Mouse (Mus musculus) lung, embryonic 15.5 days (tissue): ENCODE data around the gene Slamf9. TPM values are rescaled to one million over a fixed set of nuclear protein-coding genes. Genes with fewer than 3 reads are reported as not detected.

ENCODE experiments used
- ATAC-seq: fragments of 200-750 bp; cut with Nextera tagmentation; 2 replicates; pipeline ENCODE4 v1.8.0; 2017; ENCODE audit warnings: moderate number of reproducible peaks, borderline replicate concordance; ENCODE audit not compliant: low FRiP score, low TSS enrichment; ENCODE audit errors: extremely low read depth
- H3K27ac ChIP-seq: fragments of 300-500 bp; sonication (generic); 2 replicates; pipeline ENCODE4 v1.5.1; 2015; ENCODE audit warnings: moderate library complexity, mild to moderate bottlenecking, inconsistent platforms
- H3K27me3 ChIP-seq: fragments of 300-500 bp; sonication (generic); 2 replicates; pipeline ENCODE4 v1.6.1; 2015; ENCODE audit warnings: inconsistent platforms
- H3K36me3 ChIP-seq: fragments of 300-500 bp; sonication (generic); 2 replicates; pipeline ENCODE4 v1.6.1; 2015; ENCODE audit warnings: inconsistent platforms
- H3K4me1 ChIP-seq: fragments of 300-500 bp; sonication (generic); 2 replicates; pipeline ENCODE4 v1.6.1; 2015; ENCODE audit warnings: inconsistent platforms
- H3K4me2 ChIP-seq: fragments of 300-500 bp; sonication (generic); 2 replicates; pipeline ENCODE4 v1.6.1; 2015; ENCODE audit warnings: inconsistent platforms, mild to moderate bottlenecking, moderate library complexity
- H3K4me3 ChIP-seq: fragments of 300-500 bp; sonication (generic); 2 replicates; pipeline ENCODE4 v1.5.1; 2015; ENCODE audit warnings: mild to moderate bottlenecking, inconsistent platforms
- H3K9ac ChIP-seq: fragments of 300-500 bp; sonication (generic); 2 replicates; pipeline ENCODE4 v1.6.1; 2015; ENCODE audit warnings: inconsistent platforms
- H3K9me3 ChIP-seq: fragments of 300-500 bp; sonication (generic); 2 replicates; pipeline ENCODE4 v1.6.1; 2016; ENCODE audit warnings: inconsistent platforms
- WGBS: fragments of 180-500 bp; shearing (Covaris S2); methylation state at CpG from one replicate; pipeline ENCODE4 v1.1.7; 2015; 5-methylcytosine and 5-hydroxymethylcytosine counted together
- polyA plus RNA-seq: library from polyadenylated mRNA; unstranded; fragments of >200 nt; fragmentation: Nextera tagmentation; extraction: Ambion mirVana; gene quantifications from 2 replicates; pipeline ENCODE4 v1.2.1, GENCODE M21; 2015

Gene Slamf9
- polyA plus RNA-seq, 1 experiment from 2014 or later, result 0.51 TPM

DNA sequence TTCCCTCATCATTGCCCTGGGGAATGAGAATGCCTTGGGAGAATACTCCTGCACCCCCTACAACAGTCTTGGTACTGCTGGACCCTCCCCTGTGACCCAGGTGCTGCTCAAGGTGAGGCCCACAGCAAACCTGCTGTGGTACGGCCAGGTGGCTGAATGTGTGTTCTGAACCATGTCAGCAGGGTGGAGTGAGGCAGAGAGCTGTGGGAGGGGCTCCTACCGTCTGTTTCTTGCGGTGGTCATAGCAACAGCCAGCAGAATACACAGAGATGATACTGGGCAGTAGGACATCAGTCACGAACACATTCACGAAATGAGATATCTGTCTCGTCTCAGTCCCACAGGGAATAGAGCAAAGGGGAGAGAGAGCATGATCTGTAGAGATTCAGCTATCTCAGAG is 18.4 kb downstream of the Slamf9 start:
- H3K4me1 ChIP-seq, result 0 out of 2 replicates have a peak, but pooled peaks cover 6% of the 10 kb centered on the region

DNA sequence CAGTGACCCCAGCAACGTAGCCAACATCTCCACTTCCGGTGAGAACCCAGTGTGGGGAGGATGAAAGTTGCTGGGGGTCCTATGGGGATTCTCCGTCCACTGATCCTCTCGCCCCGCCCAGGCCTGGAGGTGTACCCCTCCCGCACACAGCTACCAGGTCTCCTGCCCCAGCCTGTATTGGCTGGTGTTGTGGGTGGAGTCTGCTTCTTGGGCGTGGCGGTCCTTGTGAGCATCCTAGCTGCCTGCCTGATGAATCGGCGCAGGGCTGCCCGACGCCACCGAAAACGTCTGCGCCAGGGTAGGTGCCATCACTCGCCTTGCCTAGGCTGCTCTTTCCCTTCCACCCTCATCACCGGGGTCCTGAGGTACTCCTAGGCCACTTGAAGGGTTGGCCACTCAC is 20.9 kb downstream of the Slamf9 start:
- H3K27me3 ChIP-seq, result no peaks in the 10 kb centered on the region
- peaks cover 3% of the 10 kb centered on the region; the same call in 1 of the 2 replicates for H3K36me3 ChIP-seq
- WGBS, result 86% methylated on average over 17 of the region's 17 CpGs
- H3K4me1 ChIP-seq, result peaks cover 10% of the 10 kb centered on the region
- H3K4me2 ChIP-seq, result no peak overlapping the region
- H3K4me3 ChIP-seq, result no peak overlapping the region
- no peak for ATAC-seq
- H3K9ac ChIP-seq, result no peak overlapping the region
- H3K9me3 ChIP-seq, result no peaks in the 10 kb centered on the region
- H3K27ac ChIP-seq, result no peak overlapping the region

More for the DNA sequence above, 18.4 kb downstream of the Slamf9 start:
- 50% methylated on average over 6 of the region's 6 CpGs for WGBS
- H3K36me3 ChIP-seq, result peaks cover 3% of the 10 kb centered on the region; the same call in 1 of the 2 replicates
- no peak overlapping the region for H3K4me2 ChIP-seq
- no peak overlapping the region for H3K9ac ChIP-seq
- no peak for ATAC-seq
- no peak overlapping the region for H3K4me3 ChIP-seq
- H3K27ac ChIP-seq, result no peak overlapping the region
- no peaks in the 10 kb centered on the region for H3K27me3 ChIP-seq
- no peaks in the 10 kb centered on the region for H3K9me3 ChIP-seq

DNA sequence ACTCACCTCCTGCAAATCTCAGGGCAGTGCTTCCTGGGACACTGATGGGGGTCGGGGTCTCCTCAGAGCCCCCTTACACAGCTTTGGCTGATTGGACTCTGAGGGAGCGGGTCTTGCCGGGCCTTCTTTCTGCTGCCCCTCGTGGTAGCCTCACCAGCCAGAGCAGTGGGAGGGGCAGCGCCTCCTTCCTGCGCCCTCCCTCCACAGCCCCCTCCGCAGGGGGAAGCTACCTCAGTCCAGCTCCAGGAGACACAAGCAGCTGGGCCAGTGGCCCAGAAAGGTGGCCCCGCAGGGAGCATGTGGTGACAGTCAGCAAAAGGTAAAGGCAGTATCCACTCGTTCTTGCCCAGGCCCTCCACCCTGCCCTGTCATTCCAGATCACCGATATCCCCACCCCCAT is 22.3 kb downstream of the Slamf9 start:
- Histone ChIP-seq H3K4me3 (no peak overlapping the region), H3K27me3 (no peaks in the 10 kb centered on the region), H3K4me1 (peaks cover 20% of the 10 kb centered on the region), H3K9ac (no peak overlapping the region), H3K27ac (no peak overlapping the region), H3K9me3 (no peaks in the 10 kb centered on the region), H3K4me2 (no peak overlapping the region), H3K36me3 (peaks cover 3% of the 10 kb centered on the region; the same call in 1 of the 2 replicates)
- no peak for ATAC-seq
- 78% methylated on average over 10 of the region's 10 CpGs for WGBS

DNA sequence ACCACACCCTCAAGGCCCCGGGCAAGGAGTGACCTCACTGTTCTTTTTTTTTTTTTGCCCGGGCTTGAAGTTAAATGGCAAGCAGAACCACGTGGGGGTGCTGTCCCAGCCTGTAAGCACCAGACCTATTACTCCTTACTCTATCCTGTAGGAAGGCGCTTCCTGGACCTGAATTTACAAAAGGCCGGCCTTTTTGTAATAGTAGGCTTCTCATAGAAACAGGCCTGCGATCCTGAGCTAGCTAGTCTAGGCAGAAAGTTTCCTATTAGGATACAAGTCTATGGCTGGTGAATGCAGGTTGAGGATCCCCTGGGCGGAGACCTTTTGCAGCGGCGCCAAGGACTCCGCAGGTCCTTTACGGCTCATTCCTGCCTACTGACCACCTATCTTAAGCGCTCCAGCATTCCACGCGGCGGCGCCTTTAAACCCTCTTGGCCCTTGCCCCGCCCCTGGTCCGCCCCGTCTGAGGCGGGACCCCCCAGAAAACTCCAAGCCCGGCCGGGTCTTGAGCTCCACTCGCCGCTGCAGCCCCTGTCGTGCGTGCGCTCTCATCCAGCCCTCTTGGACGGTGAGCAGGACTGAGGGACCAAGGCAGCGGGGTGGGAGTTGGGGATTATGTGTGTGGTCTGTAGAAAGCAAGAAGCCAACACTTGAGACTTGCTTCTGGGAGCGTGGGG is 24.7 kb downstream of the Slamf9 start, which contains the start of gene Tagln2:
Gene Tagln2 (plus strand): TSS at position 283 of the 677 bp plus-strand sequence.
- WGBS, result 2% methylated on average over 30 of the region's 30 CpGs

DNA sequence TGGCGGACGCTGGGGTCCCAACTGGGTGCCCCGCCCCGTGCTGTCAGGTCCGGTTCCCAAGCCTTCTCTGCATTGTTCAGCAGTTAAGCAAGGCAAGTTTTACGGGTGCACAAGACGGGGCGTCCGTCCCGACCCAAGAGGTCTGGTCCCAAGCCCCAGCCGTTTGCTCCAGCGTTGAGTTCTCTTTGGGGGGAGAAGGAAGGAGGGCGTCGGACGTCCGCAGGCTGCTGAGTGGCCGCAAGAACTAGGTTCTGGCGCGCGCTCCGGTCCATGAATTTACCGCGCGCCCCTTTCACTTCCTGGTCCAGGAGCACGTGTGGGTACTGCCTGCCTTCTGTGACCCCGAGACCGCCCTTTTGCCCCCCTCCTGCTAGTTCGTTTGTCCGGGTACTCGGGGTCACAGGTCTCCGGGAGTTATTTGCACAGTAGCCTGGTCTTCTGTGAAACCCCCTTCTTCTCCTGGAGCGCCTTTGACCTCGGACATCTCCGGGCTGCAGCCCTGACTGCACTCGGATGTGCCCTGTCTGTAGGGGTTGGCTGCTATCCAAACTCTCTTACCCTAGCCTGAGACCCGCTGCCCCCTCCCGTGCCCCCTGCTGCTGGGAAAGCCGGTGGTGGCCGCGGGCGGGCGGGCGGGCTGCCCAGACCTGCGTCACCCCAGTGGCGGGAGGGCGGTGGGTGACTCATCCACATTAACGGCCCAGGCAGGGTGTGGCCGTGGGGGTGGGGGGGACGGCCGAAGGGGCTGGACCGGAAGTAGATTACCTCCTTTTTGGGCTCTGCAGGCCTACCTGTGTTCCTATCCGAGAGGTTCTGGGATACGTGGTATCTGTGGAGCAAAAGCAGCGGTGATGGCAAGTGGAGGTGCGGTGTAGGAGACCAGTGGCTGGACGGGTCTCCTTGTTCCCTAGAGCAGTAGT is 25.6 kb downstream of the Slamf9 start:
- Histone ChIP-seq H3K27me3 (no peaks in the 10 kb centered on the region), H3K4me1 (peaks cover 49% of the 10 kb centered on the region), H3K36me3 (peaks cover 13% of the 10 kb centered on the region), H3K4me2 (peak overlapping the region; percentile 78), H3K27ac (peak overlapping the region; percentile 95), H3K4me3 (peak overlapping the region; percentile 69), H3K9me3 (no peaks in the 10 kb centered on the region), H3K9ac (peak overlapping the region; percentile 88)
- WGBS, result 2% methylated on average over 55 of the region's 56 CpGs
- ATAC-seq, result peak; percentile 13; the same call in 1 of the 2 replicates

More for the DNA sequence above, 24.7 kb downstream of the Slamf9 start, which contains the start of gene Tagln2:
- Histone ChIP-seq H3K9me3 (no peaks in the 10 kb centered on the region), H3K27me3 (no peaks in the 10 kb centered on the region), H3K4me2 (peak within 1 kb of the TSS; percentile 78), H3K4me3 (peak within 1 kb of the TSS; percentile 69), H3K9ac (peak within 1 kb of the TSS; percentile 88), H3K4me1 (peaks cover 43% of the 10 kb centered on the region), H3K36me3 (peaks cover 5% of the 10 kb centered on the region), H3K27ac (peak within 1 kb of the TSS; percentile 95)
- ATAC-seq, result peak; percentile 69

DNA sequence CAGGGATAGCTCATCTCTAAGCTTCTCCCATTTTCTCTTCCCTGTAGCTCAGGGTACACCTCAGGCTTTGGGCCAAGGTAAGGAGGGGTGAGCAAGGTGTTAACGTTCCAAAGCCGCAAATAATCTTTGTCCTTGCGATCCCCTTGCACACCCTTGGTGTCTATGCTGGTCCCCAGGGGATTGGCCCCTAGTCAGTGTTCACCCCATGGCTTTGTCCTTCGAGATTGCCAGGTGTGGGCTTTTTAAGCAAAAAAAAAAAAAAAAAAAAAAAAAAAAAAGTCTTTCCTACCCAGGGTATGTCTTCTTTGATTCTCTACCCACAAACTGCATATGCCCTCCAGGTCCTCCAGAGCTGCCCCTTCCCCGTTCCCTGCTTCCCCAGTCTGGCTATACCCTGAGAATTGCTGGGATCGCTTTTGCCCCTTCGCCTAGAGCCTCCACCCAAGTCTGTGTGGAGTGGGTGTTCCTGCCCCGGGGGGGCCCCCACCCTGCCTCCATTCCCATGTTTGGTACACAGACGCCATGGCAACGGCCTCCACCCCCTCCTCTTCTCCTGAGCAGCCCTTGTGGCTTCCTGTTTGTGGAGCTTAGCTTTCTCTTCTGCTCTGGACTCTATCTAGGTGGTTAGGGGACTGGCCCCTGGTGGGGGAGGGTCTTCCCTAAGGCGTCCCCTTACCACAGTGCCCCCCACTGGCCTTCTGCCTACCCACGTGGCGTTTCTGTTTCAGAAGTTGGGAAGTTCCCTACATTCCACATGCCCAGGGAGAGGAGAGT is 26.4 kb downstream of the Slamf9 start:
- Histone ChIP-seq H3K9ac (peak overlapping the region; percentile 88), H3K27ac (peak overlapping the region; percentile 95), H3K4me3 (peak overlapping the region; percentile 69), H3K27me3 (no peaks in the 10 kb centered on the region), H3K4me1 (peaks cover 51% of the 10 kb centered on the region), H3K9me3 (no peaks in the 10 kb centered on the region), H3K36me3 (peaks cover 22% of the 10 kb centered on the region), H3K4me2 (peak overlapping the region; percentile 78)
- 14% methylated on average over 13 of the region's 13 CpGs for WGBS
- ATAC-seq, result peak; percentile 23; the same call in 1 of the 2 replicates

DNA sequence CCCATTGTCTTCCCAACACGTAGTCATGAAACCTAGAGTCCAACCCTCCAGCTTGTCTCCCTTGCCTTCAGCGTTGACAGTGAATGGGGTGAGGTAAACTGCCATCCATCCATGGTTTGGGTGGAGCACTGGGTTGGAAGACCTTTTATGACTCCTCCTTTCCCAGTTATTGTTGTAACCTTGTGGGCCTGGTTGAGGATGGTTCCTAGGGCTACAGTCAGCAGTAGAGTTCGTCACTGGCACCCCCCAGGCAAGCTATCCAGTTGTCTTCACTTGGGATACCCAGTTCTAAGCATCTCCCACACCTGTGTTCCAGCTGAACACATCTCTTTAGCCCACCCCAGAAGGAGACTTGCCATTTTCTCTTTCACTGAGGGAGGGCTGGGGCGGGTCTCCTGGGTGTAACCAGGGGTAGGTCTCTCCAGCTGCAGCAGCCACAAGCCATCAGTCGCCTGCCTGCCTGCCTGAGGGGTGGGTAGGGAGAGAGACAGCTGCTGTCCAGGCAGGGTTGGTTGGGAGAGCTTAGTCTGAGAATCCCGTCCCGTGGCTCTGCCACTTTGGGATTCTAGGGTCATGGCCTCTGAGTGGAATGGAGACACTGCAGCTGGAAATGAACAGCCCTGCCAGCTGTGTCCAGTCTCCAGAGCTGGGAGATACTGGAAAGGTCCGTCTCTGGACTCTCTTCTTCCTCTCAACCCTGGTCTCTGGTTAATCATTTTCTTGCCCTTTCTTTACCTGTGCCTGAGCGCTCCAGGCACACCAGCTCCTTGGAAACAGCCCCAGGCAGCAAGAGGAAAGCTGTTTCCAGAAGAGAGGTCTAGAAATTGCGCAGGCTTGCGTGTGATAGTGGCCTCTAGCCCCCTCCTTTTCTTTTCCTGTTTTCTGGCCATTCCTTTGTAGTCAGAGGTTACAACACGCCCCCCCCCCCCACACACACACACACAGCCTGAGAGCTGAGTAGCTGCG is 27.3 kb downstream of the Slamf9 start:
- H3K36me3 ChIP-seq, result peaks cover 29% of the 10 kb centered on the region
- H3K27me3 ChIP-seq, result no peaks in the 10 kb centered on the region
- peak overlapping the region; percentile 69 for H3K4me3 ChIP-seq
- ATAC-seq, result peak; percentile 71
- H3K4me2 ChIP-seq, result peak overlapping the region; percentile 78
- WGBS, result 10% methylated on average over 12 of the region's 13 CpGs
- peaks cover 60% of the 10 kb centered on the region for H3K4me1 ChIP-seq
- peak overlapping the region; percentile 88 for H3K9ac ChIP-seq
- H3K9me3 ChIP-seq, result no peaks in the 10 kb centered on the region
- H3K27ac ChIP-seq, result peak overlapping the region; percentile 95

DNA sequence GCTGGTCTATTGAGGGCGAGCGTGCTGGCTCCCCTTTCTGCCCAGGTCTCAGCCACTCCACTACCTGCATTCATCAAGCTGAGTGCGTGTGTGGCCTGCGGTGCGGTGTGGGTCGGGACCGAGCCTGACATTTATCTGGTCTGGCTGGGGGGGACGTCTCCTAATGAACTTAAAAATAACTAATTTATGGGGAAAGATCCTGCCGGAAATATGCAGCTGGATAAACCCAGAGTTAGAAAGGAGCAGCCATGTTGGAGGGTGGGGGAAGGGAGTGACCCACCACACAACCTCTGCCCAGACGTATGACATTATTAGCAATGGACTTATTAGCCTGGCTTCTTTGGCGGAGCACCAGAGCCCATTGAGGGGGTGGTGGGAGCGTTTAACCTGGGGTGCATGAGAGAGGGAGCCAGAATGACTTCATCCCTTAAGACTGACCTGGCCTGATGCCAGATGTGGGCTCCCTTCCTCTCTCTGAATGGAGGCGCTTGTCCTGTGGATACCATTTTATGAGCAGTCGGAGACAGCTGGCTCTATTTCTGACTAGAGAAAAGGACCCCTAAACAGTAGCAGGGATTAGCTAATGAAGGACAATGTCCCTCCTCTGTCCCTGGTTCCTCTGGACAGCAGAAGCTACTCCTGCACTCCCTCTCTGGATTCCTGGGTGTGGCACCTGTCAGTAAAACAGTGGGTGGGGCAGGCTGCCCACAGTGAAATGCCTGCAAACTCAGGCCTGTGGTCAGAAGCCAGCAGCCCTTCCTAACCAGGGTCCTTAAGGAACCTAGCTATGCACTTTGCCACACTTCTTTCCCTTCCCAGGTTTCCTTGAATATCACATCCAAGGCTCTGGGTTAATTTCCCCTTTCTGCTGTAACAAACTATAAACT is 28.2 kb downstream of the Slamf9 start:
- no peaks in the 10 kb centered on the region for H3K9me3 ChIP-seq
- no peaks in the 10 kb centered on the region for H3K27me3 ChIP-seq
- H3K36me3 ChIP-seq, result peaks cover 35% of the 10 kb centered on the region
- peak; percentile 2 for ATAC-seq
- peak overlapping the region; percentile 69 for H3K4me3 ChIP-seq
- peak overlapping the region; percentile 95 for H3K27ac ChIP-seq
- peaks cover 68% of the 10 kb centered on the region for H3K4me1 ChIP-seq
- 3% methylated on average over 14 of the region's 14 CpGs for WGBS
- H3K4me2 ChIP-seq, result peak overlapping the region; percentile 78
- peak overlapping the region; percentile 33; the same call in 1 of the 2 replicates for H3K9ac ChIP-seq

DNA sequence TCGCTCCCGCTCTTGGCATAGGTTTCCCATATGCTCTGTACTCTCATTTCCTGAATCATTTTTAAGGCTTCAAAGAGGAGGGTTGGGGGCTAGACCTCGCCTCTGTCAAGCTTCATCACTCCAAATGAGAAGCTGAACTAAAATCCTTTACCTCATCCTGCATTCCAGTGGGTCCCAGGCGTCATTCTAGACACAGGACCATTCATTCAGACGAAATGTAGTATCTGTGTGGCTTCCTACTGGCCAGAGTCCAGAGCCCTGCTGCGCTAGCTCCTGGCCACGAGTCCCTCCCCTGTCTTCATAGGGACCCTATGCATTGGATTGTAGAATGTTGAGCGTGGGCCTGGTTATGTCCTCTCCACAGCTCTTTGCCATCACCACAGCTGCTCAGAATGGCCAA is 29.6 kb downstream of the Slamf9 start:
- 56% methylated on average over 8 of the region's 8 CpGs for WGBS
- Histone ChIP-seq H3K4me2 (peak overlapping the region; percentile 78; the same call in 1 of the 2 replicates), H3K36me3 (peaks cover 46% of the 10 kb centered on the region), H3K4me3 (no peak overlapping the region), H3K27ac (peak overlapping the region; percentile 41; the same call in 1 of the 2 replicates), H3K9me3 (no peaks in the 10 kb centered on the region), H3K9ac (no peak overlapping the region), H3K27me3 (no peaks in the 10 kb centered on the region), H3K4me1 (peaks cover 69% of the 10 kb centered on the region)
- ATAC-seq, result no peak

DNA sequence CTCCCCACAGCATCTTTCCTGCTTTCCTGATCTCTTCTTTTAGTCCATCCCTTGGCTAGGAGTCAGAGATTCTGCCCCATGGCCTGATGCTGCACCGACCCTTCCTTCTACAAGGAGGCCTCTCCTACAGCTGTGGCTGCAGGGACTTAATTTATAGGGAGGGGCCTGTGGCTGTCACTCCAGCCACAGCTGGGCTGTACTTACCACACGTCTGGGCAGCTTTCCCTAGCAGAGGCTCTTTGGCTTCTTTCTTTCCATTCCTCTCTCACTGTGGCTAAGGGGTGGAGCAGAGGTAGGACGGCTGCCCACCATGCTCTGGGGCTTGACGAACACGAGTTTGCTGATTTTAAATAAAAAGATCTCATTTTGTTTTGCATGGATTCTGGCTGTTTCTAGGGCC is 31.8 kb downstream of the Slamf9 start:
- peaks cover 46% of the 10 kb centered on the region for H3K36me3 ChIP-seq
- H3K9ac ChIP-seq, result no peak overlapping the region
- 33% methylated on average over 5 of the region's 5 CpGs for WGBS
- no peaks in the 10 kb centered on the region for H3K9me3 ChIP-seq
- H3K4me3 ChIP-seq, result no peak overlapping the region
- peaks cover 74% of the 10 kb centered on the region for H3K4me1 ChIP-seq
- H3K27ac ChIP-seq, result 0 out of 2 replicates have a peak overlapping the region, but pooled peaks have one; percentile 25
- no peaks in the 10 kb centered on the region for H3K27me3 ChIP-seq
- H3K4me2 ChIP-seq, result no peak overlapping the region
- peak; percentile 46; the same call in 1 of the 2 replicates for ATAC-seq
